Mouse (Mus musculus) neural tube, embryonic 12.5 days (tissue): ENCODE measurements around the gene Zfp629. TPM values are rescaled to one million over a fixed set of nuclear protein-coding genes. Genes with fewer than 3 reads are reported as not detected.

Experiments
- ATAC-seq: fragments of 200-750 bp; cut with Nextera tagmentation; 2 replicates; pipeline ENCODE4 v1.8.0; 2017; ENCODE audit warnings: low read depth, mild to moderate bottlenecking, moderate TSS enrichment, moderate library complexity; ENCODE audit not compliant: low FRiP score
- H3K27ac ChIP-seq: fragments of 300-500 bp; sonication (generic); 2 replicates; pipeline ENCODE4 v1.5.1; 2016
- H3K27me3 ChIP-seq: fragments of 300-500 bp; sonication (generic); replicated peaks from 2 replicates; pipeline ENCODE4 v1.6.1; 2016; ENCODE audit warnings: mild to moderate bottlenecking
- H3K36me3 ChIP-seq: fragments of 300-500 bp; sonication (generic); 2 replicates; pipeline ENCODE4 v1.6.1; 2016; ENCODE audit warnings: mild to moderate bottlenecking
- H3K4me1 ChIP-seq: fragments of 300-500 bp; sonication (generic); 2 replicates; pipeline ENCODE4 v1.6.1; 2016
- H3K4me2 ChIP-seq: fragments of 300-500 bp; sonication (generic); replicated peaks from 2 replicates; pipeline ENCODE4 v1.6.1; 2016; ENCODE audit warnings: mild to moderate bottlenecking
- H3K4me3 ChIP-seq: fragments of 300-500 bp; sonication (generic); 2 replicates; pipeline ENCODE4 v1.5.1; 2016
- H3K9ac ChIP-seq: fragments of 300-500 bp; sonication (generic); 2 replicates; pipeline ENCODE4 v1.6.1; 2016; ENCODE audit warnings: mild to moderate bottlenecking
- H3K9me3 ChIP-seq: fragments of 300-500 bp; sonication (generic); 2 replicates; pipeline ENCODE4 v1.6.1; 2016; ENCODE audit warnings: mild to moderate bottlenecking
- WGBS: fragments of 180-500 bp; shearing (Covaris S2); methylation state at CpG from one replicate; pipeline ENCODE4 v1.1.7; 2016; 5-methylcytosine and 5-hydroxymethylcytosine counted together
- polyA plus RNA-seq: library from polyadenylated mRNA; unstranded; fragments of >200 nt; fragmentation: Nextera tagmentation; extraction: Ambion mirVana; gene quantifications from 2 replicates; pipeline ENCODE4 v1.2.1, GENCODE M21; 2016

The Zfp629 gene
- polyA plus RNA-seq, 1 experiment from 2014 or later: 35.3 TPM

DNA sequence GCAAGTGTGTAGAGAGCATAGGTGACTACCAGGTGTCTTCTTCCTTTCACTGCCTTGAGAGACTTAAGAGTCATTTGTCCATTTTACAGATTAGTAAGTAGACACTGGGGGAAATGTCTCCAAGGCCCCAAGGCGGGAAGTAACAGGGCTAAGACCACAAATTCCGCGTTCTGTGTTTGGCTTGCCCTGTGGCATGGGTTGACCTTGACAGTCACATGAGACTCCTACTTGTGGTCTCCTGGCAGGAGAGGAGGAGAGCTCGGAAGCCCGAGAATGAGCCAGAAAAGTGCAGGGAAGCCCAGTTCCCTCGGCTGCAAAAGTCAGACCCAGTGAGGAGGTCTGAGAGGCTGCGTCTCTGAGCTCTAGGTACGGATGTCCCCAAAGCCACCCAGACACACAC is 2.1 kb downstream of the Zfp629 start:
- Histone ChIP-seq H3K4me2 (peak overlapping the region; percentile 81), H3K36me3 (peaks cover 43% of the 10 kb centered on the region), H3K4me3 (peak overlapping the region; percentile 9; the same call in 1 of the 2 replicates), H3K9me3 (no peaks in the 10 kb centered on the region), H3K27me3 (no peaks in the 10 kb centered on the region), H3K27ac (no peak overlapping the region), H3K9ac (peak overlapping the region; percentile 99), H3K4me1 (peaks cover 24% of the 10 kb centered on the region)
- ATAC-seq: no peak
- 87% methylated on average over 8 of the region's 8 CpGs for WGBS

- H3K9ac ChIP-seq: no peak overlapping the region
- H3K9me3 ChIP-seq: no peaks in the 10 kb centered on the region
- H3K4me1 ChIP-seq: peaks cover 16% of the 10 kb centered on the region
- H3K4me3 ChIP-seq: no peak overlapping the region
- no peak overlapping the region for H3K27ac ChIP-seq
- no peak for ATAC-seq
- 97% methylated on average over 26 of the region's 26 CpGs for WGBS
- no peak overlapping the region for H3K4me2 ChIP-seq
- no peaks in the 10 kb centered on the region for H3K27me3 ChIP-seq
- H3K36me3 ChIP-seq: peaks cover 62% of the 10 kb centered on the region
Measured at GRCm38 (mm10) chr7:127611561-127611960, 4.0 kb downstream of the Zfp629 start.

- Histone ChIP-seq H3K36me3 (peaks cover 67% of the 10 kb centered on the region), H3K4me2 (no peak overlapping the region), H3K9me3 (no peaks in the 10 kb centered on the region), H3K4me3 (no peak overlapping the region), H3K27ac (no peak overlapping the region), H3K4me1 (peaks cover 12% of the 10 kb centered on the region), H3K27me3 (no peaks in the 10 kb centered on the region), H3K9ac (no peak overlapping the region)
- WGBS: 98% methylated on average over 29 of the region's 29 CpGs
- no peak for ATAC-seq
Measured at GRCm38 (mm10) chr7:127611011-127611410, 4.6 kb downstream of the Zfp629 start.

- Histone ChIP-seq H3K9ac (no peak overlapping the region), H3K4me3 (no peak overlapping the region), H3K4me2 (no peak overlapping the region), H3K4me1 (no peaks in the 10 kb centered on the region), H3K36me3 (peaks cover 94% of the 10 kb centered on the region), H3K27me3 (no peaks in the 10 kb centered on the region), H3K27ac (no peak overlapping the region), H3K9me3 (no peaks in the 10 kb centered on the region)
- WGBS: 83% methylated on average over 6 of the region's 6 CpGs
- no peak for ATAC-seq
Measured at GRCm38 (mm10) chr7:127607150-127607549, 8.4 kb downstream of the Zfp629 start.

- no peak for ATAC-seq
- Histone ChIP-seq H3K4me3 (no peak overlapping the region), H3K9me3 (no peaks in the 10 kb centered on the region), H3K27ac (no peak overlapping the region), H3K4me1 (no peaks in the 10 kb centered on the region), H3K4me2 (no peak overlapping the region), H3K36me3 (peaks cover 94% of the 10 kb centered on the region), H3K9ac (no peak overlapping the region), H3K27me3 (no peaks in the 10 kb centered on the region)
- WGBS: 90% methylated on average over 10 of the region's 10 CpGs
Measured at GRCm38 (mm10) chr7:127604256-127604655, 11.3 kb downstream of the Zfp629 start.

DNA sequence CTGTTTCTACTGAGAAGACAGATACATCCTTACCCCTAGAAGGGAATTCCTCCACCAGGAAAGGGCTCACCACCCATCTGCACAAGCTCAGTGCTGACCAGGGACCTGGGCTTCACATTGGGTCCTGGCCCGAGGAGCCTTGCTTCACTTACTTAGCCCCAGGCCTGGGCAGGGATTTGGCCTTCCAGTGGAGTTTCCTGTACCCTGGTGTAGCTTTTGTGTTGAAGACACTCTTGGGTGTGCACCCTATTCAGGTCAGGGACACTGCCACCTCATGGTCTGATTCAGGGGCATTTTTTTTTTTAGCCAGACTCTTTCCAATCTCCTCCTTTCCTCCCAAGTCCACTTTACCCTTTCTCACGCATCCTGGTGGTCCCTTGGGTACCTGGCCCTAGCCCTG is 12.7 kb downstream of the Zfp629 start:
- no peak overlapping the region for H3K4me3 ChIP-seq
- no peaks in the 10 kb centered on the region for H3K4me1 ChIP-seq
- ATAC-seq: no peak
- H3K9ac ChIP-seq: no peak overlapping the region
- H3K27ac ChIP-seq: no peak overlapping the region
- peaks cover 93% of the 10 kb centered on the region for H3K36me3 ChIP-seq
- no peaks in the 10 kb centered on the region for H3K9me3 ChIP-seq
- no peaks in the 10 kb centered on the region for H3K27me3 ChIP-seq
- H3K4me2 ChIP-seq: no peak overlapping the region
- 92% methylated on average over 2 of the region's 2 CpGs for WGBS

DNA sequence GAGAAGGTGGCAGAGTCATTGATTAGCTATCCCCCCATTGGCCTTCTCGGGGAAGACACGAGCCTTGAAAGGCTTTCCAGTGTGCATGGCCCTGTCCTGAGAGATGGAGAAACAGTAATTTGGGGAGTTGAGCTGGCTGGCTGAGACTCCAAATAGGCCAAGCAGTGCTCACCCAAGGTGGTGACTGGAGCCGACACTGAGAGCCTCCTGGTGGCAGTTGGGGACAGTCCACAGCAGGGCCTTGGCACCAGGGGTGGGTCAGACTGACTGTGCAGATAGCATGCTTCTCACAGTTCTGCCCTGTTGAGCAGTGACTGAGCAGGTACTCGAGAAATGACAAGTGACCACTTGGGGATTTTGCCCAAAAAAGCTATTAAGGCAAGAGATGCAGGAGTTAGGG is 13.9 kb downstream of the Zfp629 start:
- Histone ChIP-seq H3K36me3 (peaks cover 93% of the 10 kb centered on the region), H3K27ac (no peak overlapping the region), H3K4me2 (no peak overlapping the region), H3K9ac (no peak overlapping the region), H3K9me3 (no peaks in the 10 kb centered on the region), H3K4me1 (no peaks in the 10 kb centered on the region), H3K4me3 (no peak overlapping the region), H3K27me3 (no peaks in the 10 kb centered on the region)
- no peak for ATAC-seq
- 89% methylated on average over 4 of the region's 4 CpGs for WGBS

DNA sequence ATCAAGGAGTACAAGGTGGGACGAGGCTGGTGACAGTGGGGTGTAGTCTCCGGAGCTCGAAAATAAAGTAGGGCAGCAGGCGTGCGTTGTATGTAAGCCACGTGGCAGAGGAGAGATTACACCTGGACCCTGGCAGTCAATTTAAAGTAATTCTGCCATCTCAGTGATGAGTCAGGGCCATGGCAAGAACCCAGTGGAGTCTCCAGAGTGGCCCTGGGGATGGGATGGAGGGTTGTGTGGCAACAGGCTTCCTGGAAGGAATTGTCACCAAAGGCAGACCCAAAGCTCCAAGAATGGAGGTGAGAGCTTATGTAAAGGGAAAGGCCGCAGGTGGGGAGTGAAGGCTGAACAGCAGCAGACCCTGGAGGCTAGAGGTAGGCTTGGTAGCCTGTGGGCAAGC is 15.0 kb downstream of the Zfp629 start:
- peaks cover 94% of the 10 kb centered on the region for H3K36me3 ChIP-seq
- no peak overlapping the region for H3K4me3 ChIP-seq
- no peak overlapping the region for H3K27ac ChIP-seq
- no peak for ATAC-seq
- H3K9me3 ChIP-seq: no peaks in the 10 kb centered on the region
- H3K9ac ChIP-seq: no peak overlapping the region
- no peaks in the 10 kb centered on the region for H3K4me1 ChIP-seq
- 94% methylated on average over 7 of the region's 7 CpGs for WGBS
- no peaks in the 10 kb centered on the region for H3K27me3 ChIP-seq
- H3K4me2 ChIP-seq: no peak overlapping the region

DNA sequence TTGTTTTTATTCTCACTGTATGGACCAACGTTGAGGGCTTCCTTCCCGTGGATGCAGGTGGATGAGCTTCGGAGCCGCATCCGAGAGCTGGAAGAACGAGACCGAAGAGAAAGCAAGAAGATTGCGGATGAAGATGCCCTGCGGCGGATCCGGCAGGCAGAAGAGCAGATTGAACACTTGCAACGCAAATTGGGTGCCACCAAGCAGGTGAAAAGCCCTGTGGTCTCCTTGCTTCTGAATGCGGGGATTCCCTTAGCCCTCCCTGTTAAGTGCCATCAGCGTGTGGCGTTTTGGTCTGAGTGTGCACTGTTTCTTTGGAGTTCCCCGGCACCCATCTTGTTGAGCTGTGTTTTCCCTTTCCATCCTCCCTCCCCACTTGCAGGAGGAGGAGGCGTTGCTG is 18.9 kb downstream of the Zfp629 start:
- Histone ChIP-seq H3K4me1 (no peaks in the 10 kb centered on the region), H3K4me3 (no peak overlapping the region), H3K27ac (no peak overlapping the region), H3K9ac (no peak overlapping the region), H3K36me3 (peaks cover 99% of the 10 kb centered on the region), H3K9me3 (no peaks in the 10 kb centered on the region), H3K27me3 (no peaks in the 10 kb centered on the region), H3K4me2 (no peak overlapping the region)
- ATAC-seq: no peak
- 96% methylated on average over 17 of the region's 17 CpGs for WGBS

GRCm38 (mm10) chr7:127592575-127592974 is 23.0 kb downstream of the Zfp629 start:
- WGBS: 91% methylated on average over 14 of the region's 14 CpGs
- no peak overlapping the region for H3K4me3 ChIP-seq

DNA sequence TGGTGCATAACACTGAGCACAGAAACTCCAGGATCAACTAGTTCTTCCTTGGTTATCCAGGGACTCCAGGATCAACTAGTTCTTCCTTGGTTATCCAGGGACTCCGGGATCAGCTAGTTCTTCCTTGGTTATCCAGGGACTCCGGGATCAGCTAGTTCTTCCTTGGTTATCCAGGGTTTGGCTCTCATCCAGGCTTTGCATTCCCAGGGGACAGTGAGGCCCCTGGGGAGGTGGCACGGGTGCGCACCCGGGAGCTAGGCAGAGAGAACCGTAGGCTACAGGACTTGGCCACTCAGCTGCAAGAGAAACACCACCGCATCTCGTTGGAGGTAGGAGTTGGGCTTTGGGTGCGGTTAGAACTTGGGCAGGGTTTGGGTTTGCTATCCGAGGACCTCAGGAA is 24.5 kb downstream of the Zfp629 start:
- Histone ChIP-seq H3K9ac (0 out of 2 replicates have a peak overlapping the region, but pooled peaks have one; percentile 10), H3K4me3 (no peak overlapping the region), H3K9me3 (no peaks in the 10 kb centered on the region), H3K36me3 (peaks cover 65% of the 10 kb centered on the region), H3K27ac (no peak overlapping the region), H3K4me1 (peaks cover 18% of the 10 kb centered on the region), H3K27me3 (no peaks in the 10 kb centered on the region), H3K4me2 (no peak overlapping the region)
- no peak for ATAC-seq
- 92% methylated on average over 10 of the region's 10 CpGs for WGBS

More at GRCm38 (mm10) chr7:127592575-127592974, 23.0 kb downstream of the Zfp629 start:
- no peak overlapping the region for H3K9ac ChIP-seq
- H3K36me3 ChIP-seq: peaks cover 80% of the 10 kb centered on the region
- peaks cover 12% of the 10 kb centered on the region for H3K4me1 ChIP-seq
- H3K4me2 ChIP-seq: no peak overlapping the region
- no peak overlapping the region for H3K27ac ChIP-seq
- ATAC-seq: no peak
- no peaks in the 10 kb centered on the region for H3K27me3 ChIP-seq
- no peaks in the 10 kb centered on the region for H3K9me3 ChIP-seq

DNA sequence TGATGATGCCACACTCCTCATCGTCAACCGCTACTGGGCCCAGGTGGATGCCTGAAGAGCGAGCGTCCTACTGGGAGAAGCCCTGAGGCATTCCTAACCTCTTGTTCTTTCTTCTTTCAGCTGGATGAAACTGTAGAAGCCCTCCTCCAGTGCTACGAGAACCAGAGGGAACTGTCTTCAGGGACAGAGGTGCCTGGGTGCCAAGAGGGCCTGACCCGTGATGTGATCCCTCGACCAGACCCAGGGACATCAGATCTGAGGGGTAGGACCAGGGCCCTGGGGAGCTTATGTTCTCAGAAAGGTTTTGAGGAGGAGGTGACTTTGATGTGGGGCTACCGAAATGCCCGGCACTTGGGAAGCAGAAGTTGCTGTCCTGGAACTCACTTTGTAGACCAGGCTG is 26.0 kb downstream of the Zfp629 start:
- Histone ChIP-seq H3K9ac (peak overlapping the region; percentile 78), H3K36me3 (peaks cover 54% of the 10 kb centered on the region), H3K27ac (no peak overlapping the region), H3K4me3 (peak overlapping the region; percentile 91), H3K27me3 (no peaks in the 10 kb centered on the region), H3K9me3 (no peaks in the 10 kb centered on the region), H3K4me1 (peaks cover 18% of the 10 kb centered on the region), H3K4me2 (peak overlapping the region; percentile 92)
- no peak for ATAC-seq
- 94% methylated on average over 9 of the region's 9 CpGs for WGBS

DNA sequence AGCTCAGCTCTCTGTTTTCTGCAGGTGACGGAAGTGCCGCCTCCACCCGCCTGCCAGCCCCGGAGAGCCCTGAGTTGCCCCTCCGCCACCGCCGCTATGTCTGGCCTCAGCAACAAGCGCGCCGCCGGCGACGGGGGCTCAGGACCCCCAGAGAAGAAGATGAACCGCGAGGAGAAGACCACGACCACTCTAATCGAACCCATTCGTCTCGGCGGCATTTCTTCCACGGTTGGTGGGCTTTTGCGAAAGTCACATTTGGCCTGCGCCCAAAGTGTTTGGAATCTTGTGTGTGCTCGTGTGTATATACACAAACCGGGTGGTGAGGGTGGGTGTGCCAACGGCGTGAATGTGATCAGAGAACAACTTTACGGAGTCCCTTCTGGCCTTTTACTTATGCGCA is 26.7 kb downstream of the Zfp629 start:
- H3K4me1 ChIP-seq: peaks cover 18% of the 10 kb centered on the region
- H3K4me2 ChIP-seq: peak overlapping the region; percentile 92
- H3K36me3 ChIP-seq: peaks cover 54% of the 10 kb centered on the region
- no peaks in the 10 kb centered on the region for H3K27me3 ChIP-seq
- H3K27ac ChIP-seq: no peak overlapping the region
- peak overlapping the region; percentile 78 for H3K9ac ChIP-seq
- peak overlapping the region; percentile 91 for H3K4me3 ChIP-seq
- whole genome bisulfite sequencing: 6% methylated on average over 29 of the region's 29 CpGs
- H3K9me3 ChIP-seq: no peaks in the 10 kb centered on the region
- no peak for ATAC-seq
